Mouse (Mus musculus) liver, adult 2 months (tissue): ENCODE data around the gene Ftl1. TPM values are rescaled to one million over a fixed set of nuclear protein-coding genes. Genes with fewer than 3 reads are reported as not detected.

Experiments used
- DNase-seq: peaks from one replicate; pipeline ENCODE4 v3.0.0-alpha.2; 2011; ENCODE audit warnings: low read depth, low spot score; ENCODE audit errors: extremely low read depth
- H3K27ac ChIP-seq: fragments of 200-500 bp; replicated peaks from 2 replicates; pipeline ENCODE4 v1.5.1; 2012; ENCODE audit warnings: low read depth, mild to moderate bottlenecking, control low read depth, inconsistent platforms, low read length; ENCODE audit not compliant: insufficient read depth
- H3K27me3 ChIP-seq: fragments of 200-500 bp; 2 replicates; pipeline ENCODE4 v1.6.1; 2012; ENCODE audit warnings: mild to moderate bottlenecking, moderate library complexity, low read length, inconsistent platforms; ENCODE audit not compliant: control insufficient read depth, insufficient read depth
- H3K36me3 ChIP-seq: fragments of 200-500 bp; 2 replicates; pipeline ENCODE4 v1.6.1; 2012; ENCODE audit warnings: low read length, inconsistent platforms; ENCODE audit not compliant: control insufficient read depth, insufficient read depth
- H3K4me1 ChIP-seq: fragments of 200-500 bp; 2 replicates; pipeline ENCODE4 v1.6.1; 2011; ENCODE audit warnings: low read length; ENCODE audit not compliant: control insufficient read depth, insufficient read depth
- H3K4me3 ChIP-seq: fragments of 200-500 bp; 2 replicates; pipeline ENCODE4 v1.5.1; 2011; ENCODE audit warnings: low read depth, mild to moderate bottlenecking, control low read depth, low read length, moderate library complexity; ENCODE audit not compliant: insufficient read depth
- H3K79me2 ChIP-seq: fragments of 200-500 bp; 2 replicates; pipeline ENCODE4 v1.6.1; 2012; ENCODE audit warnings: inconsistent platforms, mild to moderate bottlenecking, low read length, moderate library complexity; ENCODE audit not compliant: control insufficient read depth, insufficient read depth
- H3K9ac ChIP-seq: fragments of 200-500 bp; 2 replicates; pipeline ENCODE4 v1.6.1; 2012; ENCODE audit warnings: low read depth, mild to moderate bottlenecking, control low read depth, inconsistent platforms, low read length
- CTCF ChIP-seq: fragments of 200-500 bp; IDR thresholded peaks from 2 replicates; pipeline ENCODE4 v1.5.1; 2011; ENCODE audit warnings: low read depth, low read length, control low read depth
- POLR2A ChIP-seq: fragments of 200-500 bp; IDR thresholded peaks from 2 replicates; pipeline ENCODE4 v1.6.1; 2011; ENCODE audit warnings: low read length, control low read depth; ENCODE audit not compliant: insufficient read depth; ENCODE audit errors: extremely low read depth
- WGBS: fragments of 180-500 bp; shearing (Covaris S2); methylation state at CpG from one replicate; pipeline ENCODE4 v1.1.7; 2018; 5-methylcytosine and 5-hydroxymethylcytosine counted together
- polyA plus RNA-seq: library from polyadenylated mRNA; depleted of rRNA; stranded (reverse); fragments of >200 nt; gene quantifications from 2 replicates; pipeline ENCODE4 v1.2.3, GENCODE M21; 2012
- total RNA-seq: library from RNA; depleted of rRNA; stranded (reverse); fragments of >200 nt; gene quantifications from 2 replicates; pipeline ENCODE4 v1.2.3, GENCODE M21; 2014

Gene Ftl1
- total and polyA plus RNA-seq, 2 experiments: 3,170 to 13,613 TPM

DNA sequence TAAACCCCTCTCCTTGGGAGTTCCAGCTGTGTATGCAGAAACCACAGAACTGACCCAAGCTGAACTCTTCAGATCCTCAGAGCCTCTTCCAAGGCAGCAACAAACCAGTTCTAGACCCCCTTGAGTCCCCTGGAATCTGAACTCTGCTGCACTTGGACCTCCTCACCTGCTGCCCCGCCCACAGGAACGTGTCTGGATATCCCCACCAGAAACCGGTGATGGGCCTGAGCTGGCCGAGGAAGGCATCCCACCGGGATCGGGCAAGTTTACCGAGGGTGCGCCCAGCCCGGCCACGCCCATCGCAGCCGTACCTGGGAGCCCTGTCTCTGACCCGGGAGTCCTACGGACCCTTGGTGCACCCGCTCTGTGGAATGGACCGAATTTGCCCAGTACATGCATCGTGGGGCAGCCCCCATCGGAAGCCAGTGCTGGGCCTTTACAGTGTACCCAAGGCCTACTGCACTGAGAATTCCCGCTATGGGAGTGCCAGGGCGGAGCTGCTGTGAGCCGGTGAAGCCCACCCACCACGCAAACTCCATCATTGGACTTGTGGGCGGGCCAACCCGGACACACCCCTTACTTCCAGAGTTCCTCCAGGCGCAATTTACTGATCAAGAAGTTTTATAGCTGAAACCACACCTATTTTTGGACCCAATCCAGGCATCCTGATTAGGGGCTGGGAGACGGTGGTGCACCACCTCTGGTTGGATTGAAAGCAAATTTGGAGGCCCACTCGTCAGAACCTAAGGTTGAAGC, 39.6 kb downstream of the Ftl1 start:
- H3K4me1 ChIP-seq: no peaks in the 10 kb centered on the region
- TF ChIP-seq CTCF (no peak), POLR2A (no peak)
- DNase-seq: no peak
- H3K4me3 ChIP-seq: no peak overlapping the region
- no peak overlapping the region for H3K9ac ChIP-seq
- H3K79me2 ChIP-seq: no peaks in the 10 kb centered on the region
- WGBS: 27% methylated on average over 27 of the region's 27 CpGs
- H3K27ac ChIP-seq: no peak overlapping the region
- peaks cover 5% of the 10 kb centered on the region; the same call in 1 of the 2 replicates for H3K27me3 ChIP-seq
- no peaks in the 10 kb centered on the region; the same call in 1 of the 2 replicates for H3K36me3 ChIP-seq

DNA sequence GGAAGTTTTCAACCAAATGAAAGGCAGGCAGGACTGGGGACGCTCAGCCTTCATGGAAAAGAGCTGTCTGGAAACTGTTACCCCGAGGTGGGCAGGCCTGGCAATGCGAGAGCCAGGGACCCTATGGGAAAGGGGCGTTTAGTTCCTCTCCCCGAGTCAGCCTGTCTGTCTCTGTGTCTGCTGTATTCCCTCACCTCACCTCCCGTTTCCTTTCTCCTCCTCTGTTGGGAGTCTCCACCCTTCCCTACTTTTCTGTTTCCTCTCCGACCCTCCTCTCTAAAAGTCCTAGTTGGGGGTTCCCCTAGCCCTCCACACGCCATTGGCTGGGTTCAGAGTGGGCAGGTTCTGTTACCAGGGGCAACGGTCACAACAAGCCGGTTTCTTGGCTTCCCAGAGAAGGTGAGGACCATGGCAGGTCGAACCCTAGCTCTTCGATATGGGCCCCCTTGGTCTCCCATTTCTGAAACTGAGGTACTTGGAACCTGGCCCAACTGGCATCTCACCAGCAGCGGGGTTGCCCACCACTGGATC, 41.7 kb downstream of the Ftl1 start:
- peaks cover 15% of the 10 kb centered on the region; the same call in 1 of the 2 replicates for H3K27me3 ChIP-seq
- no peak for DNase-seq
- 13% methylated on average over 13 of the region's 13 CpGs for WGBS

DNA sequence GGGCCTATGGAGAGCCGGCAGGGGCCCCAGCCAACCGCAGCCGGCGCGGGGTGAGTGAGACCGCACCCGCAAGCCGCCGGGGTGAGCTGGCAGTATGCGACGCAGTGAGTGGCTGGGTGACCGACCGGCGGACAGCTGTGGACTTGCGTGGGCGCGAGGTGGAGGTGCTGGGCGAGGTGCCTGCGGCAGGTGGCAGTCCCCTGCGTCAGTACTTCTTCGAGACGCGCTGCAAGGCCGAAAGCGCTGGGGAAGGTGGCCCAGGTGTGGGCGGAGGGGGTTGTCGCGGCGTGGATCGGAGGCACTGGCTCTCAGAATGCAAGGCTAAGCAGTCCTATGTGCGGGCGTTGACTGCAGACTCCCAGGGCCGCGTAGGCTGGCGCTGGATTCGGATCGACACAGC, 44.0 kb downstream of the Ftl1 start:
- no peak for TF ChIP-seq POLR2A
- no peak for TF ChIP-seq CTCF
- no peak overlapping the region for H3K27ac ChIP-seq
- H3K27me3 ChIP-seq: peaks cover 17% of the 10 kb centered on the region; the same call in 1 of the 2 replicates
- H3K36me3 ChIP-seq: no peaks in the 10 kb centered on the region
- no peak overlapping the region for H3K9ac ChIP-seq
- WGBS: 18% methylated on average over 37 of the region's 37 CpGs
- no peaks in the 10 kb centered on the region for H3K79me2 ChIP-seq
- DNase-seq: no peak
- no peaks in the 10 kb centered on the region for H3K4me1 ChIP-seq
- H3K4me3 ChIP-seq: no peak overlapping the region

More for the DNA sequence above, 41.7 kb downstream of the Ftl1 start:
- no peaks in the 10 kb centered on the region for H3K79me2 ChIP-seq
- TF ChIP-seq POLR2A: no peak
- no peak for TF ChIP-seq CTCF
- no peaks in the 10 kb centered on the region; the same call in 1 of the 2 replicates for H3K36me3 ChIP-seq
- no peak overlapping the region for H3K4me3 ChIP-seq
- no peak overlapping the region for H3K9ac ChIP-seq
- H3K27ac ChIP-seq: no peak overlapping the region
- H3K4me1 ChIP-seq: no peaks in the 10 kb centered on the region

DNA sequence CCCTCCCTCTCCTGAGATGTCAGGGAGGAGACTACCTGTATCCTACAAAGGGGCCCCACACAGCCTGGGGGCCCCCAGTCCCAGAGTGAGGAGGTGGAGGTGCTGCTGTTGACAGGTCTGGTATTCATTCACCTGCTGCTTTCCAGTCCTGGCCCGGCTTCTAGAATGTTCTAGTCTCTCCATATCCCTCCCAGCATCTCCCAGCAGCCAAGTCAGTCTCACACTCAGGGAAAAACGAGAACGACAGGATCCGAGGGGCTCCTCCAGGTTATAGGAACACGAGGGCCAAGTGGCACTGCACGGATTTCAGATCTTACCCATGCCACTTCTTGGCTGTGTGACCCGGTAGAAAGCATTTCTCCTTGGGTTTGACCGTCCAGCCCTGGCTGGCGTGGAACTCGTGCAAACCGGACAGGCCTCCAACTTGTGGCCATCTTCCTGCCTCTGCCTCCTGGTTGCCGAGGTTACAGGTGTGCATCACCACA, 44.9 kb downstream of the Ftl1 start:
- Histone ChIP-seq H3K27me3 (peaks cover 17% of the 10 kb centered on the region; the same call in 1 of the 2 replicates), H3K36me3 (no peaks in the 10 kb centered on the region), H3K4me3 (no peak overlapping the region), H3K4me1 (no peaks in the 10 kb centered on the region), H3K79me2 (no peaks in the 10 kb centered on the region), H3K9ac (no peak overlapping the region), H3K27ac (no peak overlapping the region)
- TF ChIP-seq CTCF: no peak
- 48% methylated on average over 12 of the region's 12 CpGs for WGBS
- no peak for DNase-seq

- DNase-seq: no peak
- H3K9ac ChIP-seq: no peak overlapping the region
- TF ChIP-seq CTCF (no peak), POLR2A (no peak)
- H3K4me3 ChIP-seq: peak overlapping the region; percentile 41; the same call in 1 of the 2 replicates
- no peaks in the 10 kb centered on the region for H3K36me3 ChIP-seq
- WGBS: 7% methylated on average over 27 of the region's 27 CpGs
- H3K27me3 ChIP-seq: peaks cover 17% of the 10 kb centered on the region; the same call in 1 of the 2 replicates
- H3K79me2 ChIP-seq: no peaks in the 10 kb centered on the region
- H3K4me1 ChIP-seq: no peaks in the 10 kb centered on the region
- H3K27ac ChIP-seq: no peak overlapping the region
Observed at GRCm38 (mm10) chr7:45413864-45414739, 45.6 kb downstream of the Ftl1 start.
